Mouse (Mus musculus) thymus, postnatal 10 days (tissue): ENCODE measurements around the gene Ttc39b.
"Not testable (repeated sequence)": the region's sequence is repeated elsewhere in the genome, so short reads cannot be mapped to it uniquely, and the experiment has no call there.

Experiments
- DNase-seq, 2 experiments: peaks; one replicate each; pipeline ENCODE4 v3.0.0; 2021; ENCODE audit warnings: low spot score in 2 of 2

Gene Ttc39b

GRCm38 (mm10) chr4:83273616-83274050, 50.4 kb downstream of the Ttc39b start:
- DNase-seq, result no peak

GRCm38 (mm10) chr4:83272917-83273615, 51.0 kb downstream of the Ttc39b start:
- DNase-seq, result no peak

- no peak for DNase-seq
Measured at GRCm38 (mm10) chr4:83270481-83270880, 53.6 kb downstream of the Ttc39b start.

DNA sequence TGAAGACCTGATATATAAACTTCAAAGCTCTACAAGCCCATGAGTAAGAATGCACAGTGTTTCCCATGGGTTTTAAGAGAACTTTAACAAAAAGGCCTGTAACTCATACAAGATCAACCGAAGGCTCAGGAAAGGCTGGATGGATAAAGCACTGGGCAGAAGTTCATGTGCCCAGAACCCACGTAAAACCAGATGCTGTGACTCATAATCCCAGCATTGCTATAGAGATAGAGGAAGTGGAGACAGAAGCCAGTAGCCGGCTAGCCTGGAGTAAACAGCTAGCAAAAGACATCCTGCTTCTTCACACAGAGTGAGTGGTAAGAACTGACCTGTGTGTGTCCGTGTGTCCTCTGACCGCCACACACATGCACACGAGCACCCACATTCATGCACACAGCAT, 54.4 kb downstream of the Ttc39b start:
- no peak for DNase-seq

GRCm38 (mm10) chr4:83265926-83266692, 57.9 kb downstream of the Ttc39b start:
- DNase-seq, result no peak

DNA sequence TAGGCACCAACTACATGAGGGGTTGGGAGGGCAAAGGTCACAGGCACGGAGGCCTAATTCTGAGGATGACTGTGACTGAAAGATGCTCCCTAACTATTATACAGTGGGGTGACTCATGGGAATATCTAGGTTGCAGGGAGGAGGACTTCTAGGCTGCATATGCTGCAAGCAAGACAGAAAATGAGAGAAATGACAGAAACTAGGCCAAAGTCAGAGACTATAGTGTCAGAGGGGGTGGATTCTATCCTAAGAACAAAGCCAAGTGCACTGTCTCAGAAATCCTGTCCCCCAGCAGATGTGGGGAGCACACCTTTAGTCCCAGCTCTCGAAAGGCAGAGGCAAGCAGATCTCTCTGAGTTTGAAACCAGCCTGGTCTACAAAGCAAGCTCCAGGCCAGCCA, 59.2 kb downstream of the Ttc39b start:
- DNase-seq, result no peak

- peak in 1 of 2 experiments; percentile 26 for DNase-seq
Measured at GRCm38 (mm10) chr4:83261998-83262397, 62.1 kb downstream of the Ttc39b start.

DNA sequence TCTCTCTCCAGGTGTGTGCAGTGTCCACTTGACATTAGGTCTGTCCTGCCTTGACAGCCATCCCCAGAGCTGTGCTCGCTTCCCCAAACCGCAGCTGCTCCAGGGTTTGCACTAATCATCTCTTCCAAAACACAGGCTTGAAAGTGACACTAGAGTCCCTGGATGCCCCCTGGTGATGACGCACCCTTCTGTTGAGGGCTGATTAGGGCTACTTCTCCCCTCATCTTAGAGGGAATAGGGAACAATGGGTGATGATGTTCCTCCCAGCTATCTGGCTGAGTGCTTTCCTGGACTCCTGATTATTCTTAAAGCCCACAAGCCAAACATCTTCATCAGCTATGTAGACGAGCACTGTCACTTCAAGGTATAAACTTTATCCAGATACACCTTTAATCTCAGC, 64.4 kb downstream of the Ttc39b start:
- DNase-seq, result no peak

DNA sequence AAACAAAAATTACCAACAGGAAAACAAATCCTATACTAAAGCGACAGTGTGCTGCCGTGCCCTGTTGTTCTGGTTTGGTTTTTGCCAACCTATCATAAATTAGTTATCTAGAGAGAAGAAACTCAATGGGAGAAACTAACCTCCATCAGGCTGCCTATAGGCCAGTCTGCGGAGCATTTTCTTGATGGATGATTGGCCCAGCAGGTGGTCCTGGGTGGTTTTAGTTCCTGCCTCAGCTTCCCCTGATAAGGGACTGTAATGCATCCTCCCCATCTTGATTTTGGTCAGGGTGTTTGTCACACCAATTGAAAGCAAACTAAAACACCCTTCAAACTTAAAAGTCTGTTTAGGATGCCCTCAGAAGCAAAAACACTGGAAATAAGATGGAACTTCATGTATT, 65.8 kb downstream of the Ttc39b start:
- no peak for DNase-seq

- DNase-seq, result no peak
Measured at GRCm38 (mm10) chr4:83257279-83258260, 66.5 kb downstream of the Ttc39b start.

DNA sequence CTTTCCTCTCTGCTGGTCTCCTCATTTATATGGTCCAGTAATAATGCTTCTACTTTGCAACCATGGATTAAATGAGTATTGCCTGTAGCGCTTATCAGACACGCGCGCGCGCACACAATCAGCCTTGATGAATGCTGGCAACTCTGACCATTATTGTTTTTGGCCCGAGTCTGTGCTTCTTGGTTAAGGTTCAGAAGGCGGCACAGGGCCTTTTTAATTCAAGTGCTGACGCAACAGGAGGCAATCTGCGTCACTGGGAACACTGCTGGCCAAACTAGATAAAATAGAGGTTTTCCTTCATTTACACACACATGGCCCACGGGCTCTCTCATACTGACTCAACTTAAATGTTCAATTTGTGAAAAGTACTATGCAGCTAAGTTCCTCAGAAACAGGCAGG, 67.3 kb downstream of the Ttc39b start:
- DNase-seq, result no peak

- DNase-seq, result no peak
Measured at GRCm38 (mm10) chr4:83254941-83255340, 69.1 kb downstream of the Ttc39b start.

DNA sequence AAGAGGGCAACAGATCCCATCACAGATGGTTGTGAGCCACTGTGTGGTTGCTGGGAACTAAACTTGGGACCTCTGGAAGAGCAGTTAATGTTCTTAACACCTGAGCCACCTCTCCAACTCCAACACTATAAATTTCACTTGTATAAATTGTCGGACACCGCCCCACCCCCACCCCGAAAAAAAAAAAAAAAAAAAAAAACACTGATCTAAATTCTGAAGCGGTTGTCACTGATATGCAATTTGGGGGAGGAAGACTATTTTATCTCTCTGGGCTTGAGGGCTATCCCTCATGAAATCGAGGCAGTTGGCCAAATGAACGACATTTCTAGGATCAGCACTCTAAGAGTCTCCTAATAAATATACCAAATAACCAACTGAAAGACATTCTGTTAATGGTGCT, 70.4 kb downstream of the Ttc39b start:
- no peak for DNase-seq

- no peak for DNase-seq
Measured at GRCm38 (mm10) chr4:83243706-83244105, 80.3 kb downstream of the Ttc39b start.

GRCm38 (mm10) chr4:83241630-83242029, 82.4 kb downstream of the Ttc39b start:
- no peak for DNase-seq

DNA sequence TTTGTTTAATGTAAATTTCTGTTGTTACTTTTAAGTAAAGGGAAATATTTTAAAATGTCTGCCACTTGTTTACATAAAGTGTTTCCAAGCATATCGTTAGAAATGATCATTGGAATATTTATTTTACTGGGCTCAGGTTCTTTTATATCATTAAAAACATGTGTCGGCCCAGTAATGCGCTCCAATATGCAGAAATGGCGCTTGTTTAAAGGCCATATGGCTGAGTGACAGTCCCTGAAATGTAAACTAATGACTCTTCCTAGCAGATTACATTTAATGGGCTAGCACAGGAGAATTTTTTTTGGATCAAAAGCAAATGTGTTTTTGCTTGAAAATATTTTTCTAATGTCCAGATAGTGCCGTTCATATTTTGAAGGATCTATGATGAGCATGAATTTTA, 86.4 kb downstream of the Ttc39b start:
- DNase-seq, result no peak

GRCm38 (mm10) chr4:83235304-83235703, 88.8 kb downstream of the Ttc39b start:
- DNase-seq, result not testable (repeated sequence)

DNA sequence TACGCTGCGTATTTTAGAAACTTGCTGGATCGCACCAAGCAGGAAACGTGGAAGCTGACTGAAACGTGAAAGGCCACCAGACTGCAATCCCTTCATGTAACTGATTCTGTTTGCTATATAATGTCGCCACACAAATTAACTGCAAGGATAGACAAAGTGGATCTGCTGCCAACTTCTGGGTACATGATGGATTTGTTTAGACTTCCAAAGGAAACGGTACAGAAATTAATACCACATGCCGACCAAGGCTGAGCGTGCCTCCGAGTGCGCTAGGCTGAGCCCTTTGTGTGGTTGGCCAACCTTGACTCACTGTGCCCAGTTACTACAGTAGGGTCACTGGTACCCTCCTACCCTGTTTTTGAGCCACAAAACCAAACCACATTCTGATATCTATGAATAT, 89.3 kb downstream of the Ttc39b start:
- DNase-seq, result no peak

DNA sequence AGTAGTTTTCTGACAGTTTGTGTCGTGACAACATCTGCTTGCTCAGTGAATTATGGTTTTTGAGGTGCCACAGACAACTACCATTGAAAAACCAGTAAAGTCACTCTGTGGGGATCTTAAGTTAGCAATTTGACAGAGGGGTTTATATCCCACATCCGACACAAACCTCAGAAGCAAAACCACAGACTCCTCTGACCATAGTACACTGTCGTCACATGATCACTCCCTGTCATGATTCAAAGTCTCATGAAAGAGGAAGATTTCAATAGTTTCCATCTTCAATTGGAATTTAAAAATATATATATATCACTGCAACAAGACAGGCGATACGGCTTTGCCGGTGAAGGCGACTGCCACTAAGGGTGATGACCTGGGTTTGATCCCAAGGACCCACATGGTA, 89.9 kb downstream of the Ttc39b start:
- DNase-seq, result no peak

GRCm38 (mm10) chr4:83233181-83234123, 90.6 kb downstream of the Ttc39b start:
- no peak for DNase-seq

DNA sequence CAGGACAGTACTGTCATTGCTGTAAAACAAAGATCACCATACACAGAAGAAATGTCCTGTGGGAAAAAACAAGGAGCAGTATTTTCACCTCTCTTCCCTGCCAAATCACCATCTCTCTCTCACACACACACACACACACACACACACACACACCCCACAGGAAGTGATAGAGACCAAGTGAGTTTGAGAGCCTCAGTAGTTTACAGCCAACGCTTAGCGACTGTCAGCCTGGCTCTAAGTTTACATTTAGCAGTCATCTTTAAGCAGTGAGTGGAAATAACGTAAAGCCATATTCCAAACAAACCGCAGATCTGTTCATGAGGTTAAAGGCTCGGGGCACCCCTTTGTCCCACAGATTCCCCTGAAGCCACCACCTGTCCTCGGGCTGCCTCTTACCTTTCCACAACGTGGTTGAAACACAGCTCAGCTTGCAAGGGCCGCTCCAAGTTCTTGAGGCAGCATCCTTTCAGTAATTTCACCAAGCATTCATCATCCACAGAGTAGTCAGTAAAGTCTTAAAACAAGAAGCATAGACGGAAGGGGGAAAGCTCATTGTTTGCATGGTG, 91.7 kb downstream of the Ttc39b start:
- no peak for DNase-seq
